Mouse (Mus musculus): ENCODE results near the gene Adap1. TPM values are rescaled to one million over a fixed set of nuclear protein-coding genes. Genes with fewer than 3 reads are reported as not detected.

Gene Adap1
- polyA plus RNA-seq, 1 experiment, result 23.2 TPM

- no peak overlapping the region for H3K4me3 ChIP-seq (ENCODE audit: extremely low read depth, insufficient read depth, insufficient read length)
- no peak for TF ChIP-seq CTCF (IDR thresholded peaks at IDR 0.05; ENCODE audit: extremely low read depth, insufficient read depth, insufficient read length, insufficient replicate concordance)
- TF ChIP-seq POLR2A (IDR thresholded peaks at IDR 0.05; ENCODE audit: low read depth, low read length), result no peak
- no peak for DNase-seq (ENCODE audit: low read depth in 1 of 2, low spot score in 2 of 2)
- H3K27me3 ChIP-seq (ENCODE audit: control insufficient read depth, insufficient read depth, low read length), result no peaks in the 10 kb centered on the region
- no peaks in the 10 kb centered on the region for H3K4me1 ChIP-seq (ENCODE audit: control insufficient read depth, insufficient read depth, insufficient read length)
- 91% methylated on average over 6 of the region's 6 CpGs for WGBS
- H3K36me3 ChIP-seq (ENCODE audit: control insufficient read depth, insufficient read depth, low read length), result no peaks in the 10 kb centered on the region
- H3K27ac ChIP-seq (ENCODE audit: insufficient read depth, low read length), result no peak overlapping the region
These were observed 8.3 kb downstream of the Adap1 start for GRCm38 (mm10) chr5:139316982-139317675.

- no peak for TF ChIP-seq CTCF (IDR thresholded peaks at IDR 0.05; ENCODE audit: extremely low read depth, insufficient read depth, insufficient read length, insufficient replicate concordance)
- no peak for TF ChIP-seq POLR2A (IDR thresholded peaks at IDR 0.05; ENCODE audit: low read depth, low read length)
These were observed 10.3 kb downstream of the Adap1 start for GRCm38 (mm10) chr5:139314941-139315642.

GRCm38 (mm10) chr5:139313536-139313935, 11.9 kb downstream of the Adap1 start:
- Histone ChIP-seq H3K4me1 (ENCODE audit: control insufficient read depth, insufficient read depth, insufficient read length) (peaks cover 2% of the 10 kb centered on the region; the same call in 1 of the 2 replicates), H3K4me3 (ENCODE audit: extremely low read depth, insufficient read depth, insufficient read length) (no peak overlapping the region), H3K27me3 (ENCODE audit: control insufficient read depth, insufficient read depth, low read length) (no peaks in the 10 kb centered on the region), H3K27ac (ENCODE audit: insufficient read depth, low read length) (no peak overlapping the region), H3K36me3 (ENCODE audit: control insufficient read depth, insufficient read depth, low read length) (no peaks in the 10 kb centered on the region)
- TF ChIP-seq CTCF (IDR thresholded peaks at IDR 0.05; ENCODE audit: extremely low read depth, insufficient read depth, insufficient read length, insufficient replicate concordance) (no peak), POLR2A (IDR thresholded peaks at IDR 0.05; ENCODE audit: low read depth, low read length) (no peak)
- no peak for DNase-seq (ENCODE audit: low read depth in 1 of 2, low spot score in 2 of 2)
- 85% methylated on average over 9 of the region's 9 CpGs for WGBS

More at GRCm38 (mm10) chr5:139314941-139315642, 10.3 kb downstream of the Adap1 start:
- WGBS, result 70% methylated on average over 12 of the region's 12 CpGs
- no peak for DNase-seq (ENCODE audit: low read depth in 1 of 2, low spot score in 2 of 2)
- no peaks in the 10 kb centered on the region for H3K4me1 ChIP-seq (ENCODE audit: control insufficient read depth, insufficient read depth, insufficient read length)
- H3K4me3 ChIP-seq (ENCODE audit: extremely low read depth, insufficient read depth, insufficient read length), result no peak overlapping the region
- no peaks in the 10 kb centered on the region for H3K27me3 ChIP-seq (ENCODE audit: control insufficient read depth, insufficient read depth, low read length)
- no peak overlapping the region for H3K27ac ChIP-seq (ENCODE audit: insufficient read depth, low read length)
- H3K36me3 ChIP-seq (ENCODE audit: control insufficient read depth, insufficient read depth, low read length), result no peaks in the 10 kb centered on the region

- H3K27ac ChIP-seq (ENCODE audit: insufficient read depth, low read length), result no peak overlapping the region
- no peaks in the 10 kb centered on the region for H3K27me3 ChIP-seq (ENCODE audit: control insufficient read depth, insufficient read depth, low read length)
- WGBS, result 90% methylated on average over 9 of the region's 9 CpGs
- DNase-seq (ENCODE audit: low read depth in 1 of 2, low spot score in 2 of 2), result no peak
- peaks cover 2% of the 10 kb centered on the region; the same call in 1 of the 2 replicates for H3K4me1 ChIP-seq (ENCODE audit: control insufficient read depth, insufficient read depth, insufficient read length)
- TF ChIP-seq POLR2A (IDR thresholded peaks at IDR 0.05; ENCODE audit: low read depth, low read length), result no peak
- H3K36me3 ChIP-seq (ENCODE audit: control insufficient read depth, insufficient read depth, low read length), result no peaks in the 10 kb centered on the region; the same call in 1 of the 2 replicates
- no peak overlapping the region for H3K4me3 ChIP-seq (ENCODE audit: extremely low read depth, insufficient read depth, insufficient read length)
These were observed 13.6 kb downstream of the Adap1 start for GRCm38 (mm10) chr5:139311822-139312221.

- no peak overlapping the region for H3K27ac ChIP-seq (ENCODE audit: insufficient read depth, low read length)
- H3K4me3 ChIP-seq (ENCODE audit: extremely low read depth, insufficient read depth, insufficient read length), result no peak overlapping the region
- H3K4me1 ChIP-seq (ENCODE audit: control insufficient read depth, insufficient read depth, insufficient read length), result peaks cover 2% of the 10 kb centered on the region
- H3K36me3 ChIP-seq (ENCODE audit: control insufficient read depth, insufficient read depth, low read length), result no peaks in the 10 kb centered on the region; the same call in 1 of the 2 replicates
- TF ChIP-seq POLR2A (IDR thresholded peaks at IDR 0.05; ENCODE audit: low read depth, low read length), result no peak
- TF ChIP-seq CTCF (IDR thresholded peaks at IDR 0.05; ENCODE audit: extremely low read depth, insufficient read depth, insufficient read length, insufficient replicate concordance), result no peak
- WGBS, result 91% methylated on average over 4 of the region's 4 CpGs
- H3K27me3 ChIP-seq (ENCODE audit: control insufficient read depth, insufficient read depth, low read length), result no peaks in the 10 kb centered on the region
- DNase-seq (ENCODE audit: low read depth in 1 of 2, low spot score in 2 of 2), result no peak
These were observed 14.9 kb downstream of the Adap1 start for GRCm38 (mm10) chr5:139310477-139310876.

GRCm38 (mm10) chr5:139309946-139310345, 15.5 kb downstream of the Adap1 start:
- Histone ChIP-seq H3K27ac (ENCODE audit: insufficient read depth, low read length) (no peak overlapping the region), H3K36me3 (ENCODE audit: control insufficient read depth, insufficient read depth, low read length) (no peaks in the 10 kb centered on the region; the same call in 1 of the 2 replicates), H3K4me1 (ENCODE audit: control insufficient read depth, insufficient read depth, insufficient read length) (peaks cover 3% of the 10 kb centered on the region), H3K4me3 (ENCODE audit: extremely low read depth, insufficient read depth, insufficient read length) (no peak overlapping the region), H3K27me3 (ENCODE audit: control insufficient read depth, insufficient read depth, low read length) (no peaks in the 10 kb centered on the region)
- WGBS, result 66% methylated on average over 3 of the region's 3 CpGs
- TF ChIP-seq CTCF (IDR thresholded peaks at IDR 0.05; ENCODE audit: extremely low read depth, insufficient read depth, insufficient read length, insufficient replicate concordance), result no peak
- no peak for TF ChIP-seq POLR2A (IDR thresholded peaks at IDR 0.05; ENCODE audit: low read depth, low read length)
- no peak for DNase-seq (ENCODE audit: low read depth in 1 of 2, low spot score in 2 of 2)

- H3K36me3 ChIP-seq (ENCODE audit: control insufficient read depth, insufficient read depth, low read length), result no peaks in the 10 kb centered on the region; the same call in 1 of the 2 replicates
- 22% methylated on average over 9 of the region's 9 CpGs for WGBS
- no peak overlapping the region for H3K4me3 ChIP-seq (ENCODE audit: extremely low read depth, insufficient read depth, insufficient read length)
- no peaks in the 10 kb centered on the region for H3K27me3 ChIP-seq (ENCODE audit: control insufficient read depth, insufficient read depth, low read length)
- TF ChIP-seq POLR2A (IDR thresholded peaks at IDR 0.05; ENCODE audit: low read depth, low read length), result no peak
- no peak for TF ChIP-seq CTCF (IDR thresholded peaks at IDR 0.05; ENCODE audit: extremely low read depth, insufficient read depth, insufficient read length, insufficient replicate concordance)
- H3K4me1 ChIP-seq (ENCODE audit: control insufficient read depth, insufficient read depth, insufficient read length), result peaks cover 40% of the 10 kb centered on the region
- H3K27ac ChIP-seq (ENCODE audit: insufficient read depth, low read length), result peak overlapping the region; percentile 70
- peak in 1 of 2 experiments; percentile 64 for DNase-seq (ENCODE audit: low read depth in 1 of 2, low spot score in 2 of 2)
These were observed 21.8 kb downstream of the Adap1 start for GRCm38 (mm10) chr5:139303646-139304061.
